Mouse (Mus musculus) CH12.LX (cell line): ENCODE data around the gene H1f0. TPM values are rescaled to one million over a fixed set of nuclear protein-coding genes. Genes with fewer than 3 reads are reported as not detected.

Experiments used
- DNase-seq: peaks from one replicate; pipeline ENCODE4 v3.0.0-alpha.2; 2013; ENCODE audit errors: extremely low read depth
- H3K27ac ChIP-seq: 2 replicates; pipeline ENCODE4 v1.5.1; 2012; ENCODE audit warnings: low read depth, mild to moderate bottlenecking, control low read depth, moderate library complexity; ENCODE audit not compliant: insufficient read depth
- H3K27me3 ChIP-seq: replicated peaks from 2 replicates; pipeline ENCODE3; 2012; ENCODE audit warnings: inconsistent platforms
- H3K36me3 ChIP-seq, 2 experiments: replicated peaks in 1 of 2; 2 replicates each; pipeline versions ENCODE3 to v1.6.1; 2012; ENCODE audit warnings: inconsistent platforms in 1 of 2, low read length in 1 of 2, mild to moderate bottlenecking in 1 of 2, mixed read lengths in 1 of 2, moderate library complexity in 1 of 2; ENCODE audit not compliant: control insufficient read depth in 1 of 2, insufficient read depth in 1 of 2
- H3K4me1 ChIP-seq, 2 experiments: 2 replicates each; pipeline ENCODE4 v1.6.1; 2012; ENCODE audit warnings: inconsistent platforms in 1 of 2, moderate library complexity in 1 of 2; ENCODE audit not compliant: insufficient read depth in 2 of 2, control insufficient read depth in 1 of 2
- H3K4me2 ChIP-seq: 2 replicates; pipeline ENCODE4 v1.6.1; 2012; ENCODE audit warnings: low read depth, mild to moderate bottlenecking, control low read depth; ENCODE audit not compliant: poor library complexity, insufficient read depth, severe bottlenecking
- H3K4me3 ChIP-seq, 3 experiments: fragments of 150-350 bp in 1 of 3; sonication (generic) in 1 of 3; replicated peaks in 1 of 3; 2 replicates each; pipeline versions ENCODE3 to v1.5.1; 2011 to 2012; ENCODE audit warnings: low read depth in 2 of 3, low read length in 2 of 3, mild to moderate bottlenecking in 2 of 3, moderate library complexity in 2 of 3, control low read depth in 1 of 3, improper control_type of control experiment in 1 of 3, inconsistent platforms in 1 of 3, mixed read lengths in 1 of 3; ENCODE audit not compliant: poor library complexity in 1 of 3
- H3K79me2 ChIP-seq: replicated peaks from 2 replicates; pipeline ENCODE4 v1.6.1; 2012; ENCODE audit warnings: mild to moderate bottlenecking, moderate library complexity; ENCODE audit not compliant: control insufficient read depth, poor library complexity, insufficient read depth, severe bottlenecking; ENCODE audit errors: extremely low read depth
- H3K9ac ChIP-seq: 2 replicates; pipeline ENCODE4 v1.6.1; 2012; ENCODE audit warnings: low read depth, mild to moderate bottlenecking, control low read depth, moderate library complexity; ENCODE audit not compliant: insufficient read depth
- H3K9me3 ChIP-seq: replicated peaks from 2 replicates; pipeline ENCODE3; 2012; ENCODE audit warnings: low read length, inconsistent platforms, mixed read lengths
- BHLHE40 ChIP-seq: IDR thresholded peaks from 2 replicates; pipeline ENCODE4 v1.6.1; 2011; ENCODE audit warnings: mild to moderate bottlenecking, low read depth, low read length, improper control_type of control experiment
- CHD1 ChIP-seq: IDR thresholded peaks from 2 replicates; pipeline ENCODE4 v1.6.1; 2012; ENCODE audit warnings: low read depth, low read length, improper control_type of control experiment, inconsistent platforms
- CHD2 ChIP-seq: IDR thresholded peaks from 2 replicates; pipeline ENCODE4 v1.6.1; 2011; ENCODE audit warnings: low read length, improper control_type of control experiment
- EP300 ChIP-seq: IDR thresholded peaks from 2 replicates; pipeline ENCODE4 v1.6.1; 2011; ENCODE audit warnings: low read length, improper control_type of control experiment
- ETS1 ChIP-seq: conservative IDR thresholded peaks from 2 replicates; pipeline ENCODE4 v1.6.1; 2012; ENCODE audit warnings: low read depth, mild to moderate bottlenecking, inconsistent platforms, low read length, improper control_type of control experiment, moderate library complexity
- GABPA ChIP-seq: IDR thresholded peaks from 2 replicates; pipeline ENCODE4 v1.6.1; 2012; ENCODE audit warnings: low read depth, low read length, improper control_type of control experiment, inconsistent platforms; ENCODE audit not compliant: insufficient replicate concordance
- HCFC1 ChIP-seq: IDR thresholded peaks from 2 replicates; pipeline ENCODE4 v1.6.1; 2012; ENCODE audit warnings: low read depth, mild to moderate bottlenecking, inconsistent platforms, low read length, improper control_type of control experiment
- IRF4 ChIP-seq: IDR thresholded peaks from 2 replicates; pipeline ENCODE4 v1.6.1; 2014; ENCODE audit warnings: low read depth, mild to moderate bottlenecking, inconsistent platforms, low read length, improper control_type of control experiment
- MAFK ChIP-seq: IDR thresholded peaks from 2 replicates; pipeline ENCODE4 v1.6.1; 2011; ENCODE audit warnings: low read length, improper control_type of control experiment; ENCODE audit not compliant: insufficient replicate concordance
- MAZ ChIP-seq: IDR thresholded peaks from 2 replicates; pipeline ENCODE4 v1.6.1; 2012; ENCODE audit warnings: low read depth, mild to moderate bottlenecking, inconsistent platforms, low read length, improper control_type of control experiment, moderate library complexity
- MEF2A ChIP-seq: IDR thresholded peaks from 2 replicates; pipeline ENCODE4 v1.6.1; 2014; ENCODE audit warnings: low read depth, mild to moderate bottlenecking, inconsistent platforms, low read length, improper control_type of control experiment, borderline replicate concordance
- MXI1 ChIP-seq: IDR thresholded peaks from 2 replicates; pipeline ENCODE4 v1.6.1; 2011; ENCODE audit warnings: mild to moderate bottlenecking, low read depth, low read length, improper control_type of control experiment
- MYC ChIP-seq: IDR thresholded peaks from 2 replicates; pipeline ENCODE4 v1.6.1; 2011; ENCODE audit warnings: low read depth, mild to moderate bottlenecking, improper control_type of control experiment, low read length
- NELFE ChIP-seq: IDR thresholded peaks from 2 replicates; pipeline ENCODE4 v1.6.1; 2011; ENCODE audit warnings: low read depth, low read length, improper control_type of control experiment
- NRF1 ChIP-seq: IDR thresholded peaks from 2 replicates; pipeline ENCODE4 v1.6.1; 2014; ENCODE audit warnings: low read depth, mild to moderate bottlenecking, inconsistent platforms, low read length, improper control_type of control experiment, moderate library complexity
- PAX5 ChIP-seq: IDR thresholded peaks from 2 replicates; pipeline ENCODE4 v1.6.1; 2012; ENCODE audit warnings: low read length, inconsistent platforms, mixed read lengths
- POLR2A ChIP-seq: IDR thresholded peaks from 2 replicates; pipeline ENCODE4 v1.6.1; 2011; ENCODE audit warnings: low read depth, mild to moderate bottlenecking, improper control_type of control experiment, low read length
- POLR2AphosphoS2 ChIP-seq: IDR thresholded peaks from 2 replicates; pipeline ENCODE4 v1.6.1; 2011; ENCODE audit warnings: low read depth, low read length, improper control_type of control experiment
- RCOR1 ChIP-seq: conservative IDR thresholded peaks from 2 replicates; pipeline ENCODE4 v1.6.1; 2012; ENCODE audit warnings: low read depth, mild to moderate bottlenecking, inconsistent platforms, low read length, improper control_type of control experiment
- SMC3 ChIP-seq: IDR thresholded peaks from 2 replicates; pipeline ENCODE4 v1.6.1; 2011; ENCODE audit warnings: low read depth, low read length, improper control_type of control experiment
- TBP ChIP-seq: conservative IDR thresholded peaks from 2 replicates; pipeline ENCODE4 v1.6.1; 2011; ENCODE audit warnings: low read depth, low read length, improper control_type of control experiment
- ZC3H11A ChIP-seq: IDR thresholded peaks from 2 replicates; pipeline ENCODE4 v1.6.1; 2012; ENCODE audit warnings: low read depth, mild to moderate bottlenecking, inconsistent platforms, low read length, improper control_type of control experiment
- ZKSCAN1 ChIP-seq: IDR thresholded peaks from 2 replicates; pipeline ENCODE4 v1.6.1; 2012; ENCODE audit warnings: low read depth, inconsistent platforms, low read length, improper control_type of control experiment, borderline replicate concordance
- ZMIZ1 ChIP-seq: IDR thresholded peaks from 2 replicates; pipeline ENCODE4 v1.6.1; 2012; ENCODE audit warnings: low read depth, mild to moderate bottlenecking, inconsistent platforms, low read length, improper control_type of control experiment
- dilution Hi-C: fragments of 300-500 bp; cut with MboI; formaldehyde crosslinking; loops from 2 replicates; pipeline ENCODE4 v1.14.3; 2020; ENCODE audit warnings: low sequenced_read_pairs; ENCODE audit not compliant: extremely low pct_unique_long_range_greater_than_20kb, extremely low pct_ligation_motif_present
- in situ Hi-C: fragments of 300-500 bp; cut with MboI; formaldehyde crosslinking; loops from 3 replicates; pipeline ENCODE4 v1.14.3; 2019; ENCODE audit warnings: low sequenced_read_pairs, low pct_ligation_motif_present, low pct_unique_long_range_greater_than_20kb, mixed read lengths
- polyA plus RNA-seq: library from polyadenylated mRNA; unstranded; fragments of >175 nt; gene quantifications from 2 replicates; pipeline ENCODE4 v1.2.1, GENCODE M21; 2012; ENCODE audit warnings: low read depth; ENCODE audit not compliant: insufficient read length
- total RNA-seq, 2 experiments: library from RNA; depleted of rRNA; stranded (reverse); fragments of 300-350 nt in 1 of 2; fragments of >200 nt in 1 of 2; gene quantifications; 2 replicates each; pipeline ENCODE4 v1.2.3; 2012 to 2014

The H1f0 gene
- total and polyA plus RNA-seq, 3 experiments: 11.9 to 100 (median 15.9) TPM

DNA sequence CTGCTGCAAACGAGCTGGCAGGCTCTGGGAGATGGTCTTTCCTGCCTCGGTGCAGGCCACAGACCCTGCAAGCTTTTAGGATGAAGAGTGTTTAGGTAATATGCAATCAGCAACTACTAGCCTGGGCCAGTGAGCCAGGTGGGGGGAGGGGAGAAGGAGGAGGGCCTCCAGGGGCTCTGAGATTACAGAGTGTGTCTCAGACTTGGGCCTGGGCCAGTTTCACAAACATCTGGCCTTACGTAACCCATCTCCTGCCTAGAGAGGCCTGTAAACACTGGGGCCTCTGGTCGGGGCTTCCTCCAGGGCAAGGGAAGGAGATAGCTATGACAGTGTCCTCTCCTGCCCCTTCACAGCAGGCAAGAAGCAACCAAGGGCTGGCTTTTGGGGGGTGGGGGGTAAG is 49.4 kb upstream of the H1f0 start:
- no peaks in the 10 kb centered on the region for H3K36me3 ChIP-seq
- peaks cover 16 to 30% of the 10 kb centered on the region in 2 experiments for H3K4me1 ChIP-seq
- no peak overlapping the region for H3K4me3 ChIP-seq
- no peaks in the 10 kb centered on the region for H3K79me2 ChIP-seq
- no peak overlapping the region for H3K4me2 ChIP-seq
- H3K27ac ChIP-seq: no peak overlapping the region
- TF ChIP-seq BHLHE40 (peak; percentile 33; the same call in 1 of the 2 replicates), EP300 (no peak), PAX5 (no peak), GABPA (no peak), IRF4 (peak; percentile 49; the same call in 1 of the 2 replicates), MAZ (0 out of 2 replicates have a peak, but pooled peaks have one; percentile 8), ETS1 (peak; percentile 52; the same call in 1 of the 2 replicates), CHD2 (peak; percentile 65)
- no peak for DNase-seq
- no peak overlapping the region for H3K9ac ChIP-seq
- in situ Hi-C loops: no loop called here
- dilution Hi-C loops: no loop called here
- H3K27me3 ChIP-seq: peaks cover 32% of the 10 kb centered on the region
- no peaks in the 10 kb centered on the region for H3K9me3 ChIP-seq

DNA sequence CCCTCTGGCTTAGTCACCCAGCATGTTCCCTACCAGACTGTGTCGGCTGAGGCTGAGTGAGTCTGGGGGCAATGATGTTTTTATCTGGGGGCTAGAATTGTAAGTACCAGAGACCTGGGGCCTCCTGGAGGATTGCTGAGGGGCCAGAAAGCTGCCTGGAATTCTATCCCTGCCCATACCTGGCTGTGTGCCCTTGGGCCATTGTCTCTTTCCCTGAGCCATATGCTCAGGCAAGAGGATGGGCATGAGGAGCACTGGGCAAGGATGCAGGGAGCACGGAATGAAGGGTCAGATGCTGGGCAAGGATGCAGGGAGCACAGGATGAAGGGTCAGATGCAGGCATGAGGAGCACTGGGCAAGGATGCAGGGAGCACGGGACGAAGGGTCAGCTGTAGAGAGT is 48.2 kb upstream of the H1f0 start:
- H3K9me3 ChIP-seq: no peaks in the 10 kb centered on the region
- H3K79me2 ChIP-seq: peaks cover 6% of the 10 kb centered on the region; the same call in 1 of the 2 replicates
- H3K4me3 ChIP-seq: no peak overlapping the region
- dilution Hi-C loops: no loop called here
- in situ Hi-C loops: no loop called here
- H3K27me3 ChIP-seq: peaks cover 21% of the 10 kb centered on the region
- no peak overlapping the region for H3K4me2 ChIP-seq
- H3K27ac ChIP-seq: no peak overlapping the region
- H3K4me1 ChIP-seq: peaks cover 26 to 42% of the 10 kb centered on the region in 2 experiments
- TF ChIP-seq MAFK: no peak
- H3K9ac ChIP-seq: no peak overlapping the region
- H3K36me3 ChIP-seq: no peaks in the 10 kb centered on the region
- DNase-seq: no peak

DNA sequence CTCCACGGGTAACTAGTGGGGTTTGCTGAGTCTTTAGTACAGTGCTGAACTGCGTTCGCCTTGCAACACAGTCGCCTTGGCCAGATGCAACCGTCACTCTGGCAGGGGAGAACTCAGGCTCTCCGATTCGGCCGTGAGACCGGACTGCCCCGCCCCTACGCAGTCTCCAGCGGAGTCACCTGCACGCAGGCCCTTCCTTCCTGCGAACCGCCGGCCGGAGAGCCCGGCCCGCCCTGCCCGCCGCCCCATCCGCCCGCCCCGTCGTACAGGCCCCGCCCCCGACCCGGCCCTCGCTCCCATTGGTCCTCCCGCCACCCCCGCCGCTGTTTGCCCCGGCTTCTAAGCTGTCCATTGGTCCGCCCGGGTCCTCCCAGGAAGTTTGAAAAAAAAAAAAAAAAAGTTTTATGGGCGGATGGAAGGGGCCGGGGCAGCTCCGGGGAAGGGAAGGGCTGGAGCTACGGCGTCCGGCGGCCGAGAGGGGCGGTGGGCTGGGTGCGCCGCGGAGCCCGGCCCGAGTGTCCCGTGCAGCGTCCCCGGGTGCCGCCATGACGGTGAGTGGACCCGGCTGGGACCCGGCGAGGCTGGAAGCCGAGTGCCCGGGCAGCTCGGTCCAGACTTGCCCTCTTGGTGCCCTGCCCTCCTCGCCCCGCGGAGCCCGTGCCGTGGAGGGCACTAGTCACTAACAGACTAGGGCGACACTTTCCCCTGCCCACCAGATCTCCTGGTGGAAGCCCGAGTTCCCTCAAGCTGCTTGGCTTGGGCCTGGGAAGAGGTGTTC is 45.4 kb upstream of the H1f0 start:
- in situ Hi-C loops: no loop called here
- Histone ChIP-seq H3K79me2 (peaks cover 6% of the 10 kb centered on the region; the same call in 1 of the 2 replicates), H3K4me3 (peak overlapping the region; percentile 93 to 98 (median 96)), H3K9ac (peak overlapping the region; percentile 92), H3K9me3 (no peaks in the 10 kb centered on the region), H3K36me3 (peaks cover 5 to 27% of the 10 kb centered on the region in 2 experiments), H3K4me1 (peaks cover 22 to 38% of the 10 kb centered on the region in 2 experiments), H3K27me3 (peaks cover 2% of the 10 kb centered on the region), H3K27ac (peak overlapping the region; percentile 95), H3K4me2 (peak overlapping the region; percentile 87)
- peak; percentile 91 for DNase-seq
- dilution Hi-C loops: no loop called here
- TF ChIP-seq IRF4 (no peak), POLR2AphosphoS2 (no peak), SMC3 (no peak), RCOR1 (no peak), NELFE (peak; percentile 55), ZC3H11A (no peak), MAZ (no peak), POLR2A (peak; percentile 78), MYC (0 out of 2 replicates have a peak, but pooled peaks have one; percentile 42), GABPA (no peak), CHD1 (no peak), HCFC1 (peak; percentile 64), MEF2A (no peak), ZKSCAN1 (no peak), TBP (0 out of 2 replicates have a peak, but pooled peaks have one; percentile 39), ZMIZ1 (no peak; the same call in none of the 2 replicates), NRF1 (peak; percentile 73), MXI1 (peak; percentile 59; the same call in 1 of the 2 replicates)
